Mouse (Mus musculus): Measurements from ENCODE around the gene Timm13. TPM values are rescaled to one million over a fixed set of nuclear protein-coding genes. Genes with fewer than 3 reads are reported as not detected.
A peak's percentile ranks its signal among the peaks of the same experiment; 100 is the strongest.

Gene Timm13
- polyA plus RNA-seq, 1 experiment from 2014 or later, result 233 TPM

DNA sequence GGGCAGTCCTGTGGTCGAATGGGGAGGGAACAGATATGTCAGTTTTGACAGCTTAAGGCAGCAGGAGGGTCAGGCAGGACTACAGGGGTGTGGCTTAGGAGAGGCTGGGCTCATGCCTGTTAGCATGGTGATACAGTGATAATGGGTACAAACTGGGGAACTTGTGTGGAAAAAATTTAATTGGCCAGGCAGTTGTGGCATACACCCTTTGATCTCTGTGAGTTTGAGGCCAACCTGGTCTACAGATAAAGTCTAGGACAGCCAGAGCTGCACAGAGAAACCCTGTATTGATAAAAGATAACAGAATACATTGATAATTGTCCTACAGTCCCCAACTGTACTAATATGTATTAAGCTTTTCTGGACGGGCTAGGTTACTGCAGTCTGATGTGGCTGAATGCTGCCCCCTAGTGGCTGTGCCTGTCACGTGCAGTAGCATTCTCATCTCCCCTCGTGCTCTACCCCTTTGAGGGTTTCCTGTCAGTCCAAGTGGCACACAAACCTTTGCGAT is 20.6 kb downstream of the Timm13 start:
- no peak overlapping the region for H3K9ac ChIP-seq (replicated peaks; ENCODE audit: low read depth)
- no peaks in the 10 kb centered on the region for H3K9me3 ChIP-seq (ENCODE audit: low read length)
- no peak overlapping the region for H3K4me3 ChIP-seq (ENCODE audit: low read depth, low read length)
- H3K36me3 ChIP-seq (ENCODE audit: insufficient read depth, low read length), result no peaks in the 10 kb centered on the region
- H3K4me1 ChIP-seq (ENCODE audit: insufficient read depth, low read depth, low read length), result no peaks in the 10 kb centered on the region
- DNase-seq (ENCODE audit: low spot score) (peak; percentile 71), ATAC-seq (peak; percentile 50)
- no peak overlapping the region for H3K4me2 ChIP-seq (replicated peaks; ENCODE audit: low read depth, low read length)
- 9% methylated on average over 5 of the region's 5 CpGs for WGBS
- no peak overlapping the region for H3K27ac ChIP-seq (ENCODE audit: low read length)
- no peaks in the 10 kb centered on the region for H3K27me3 ChIP-seq (replicated peaks; ENCODE audit: insufficient read depth, low read length)
- no peak for TF ChIP-seq EP300 (IDR thresholded peaks at IDR 0.05)
- peak; percentile 86 for TF ChIP-seq CTCF (IDR thresholded peaks at IDR 0.05)

DNA sequence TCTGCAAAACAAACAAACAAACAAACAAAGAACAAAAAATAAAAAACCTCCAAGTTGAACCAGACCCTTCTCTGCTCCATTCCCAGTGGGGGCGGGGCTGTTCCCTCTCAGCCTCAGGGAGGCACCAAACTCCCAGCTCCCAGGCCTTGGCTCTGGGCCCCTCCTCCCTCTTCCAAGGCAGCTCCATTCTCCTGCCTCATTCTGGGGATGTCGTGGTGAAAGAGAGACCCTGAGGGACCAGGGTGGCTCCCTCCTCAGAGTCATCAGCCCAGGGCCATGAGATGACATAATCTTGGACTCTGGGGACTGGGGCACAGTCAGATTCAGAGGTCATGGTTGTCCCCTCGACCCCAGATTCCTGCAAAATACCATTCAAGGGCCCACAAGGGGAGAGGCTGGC is 24.2 kb downstream of the Timm13 start:
- WGBS, result 25% methylated on average over 3 of the region's 3 CpGs
- no peaks in the 10 kb centered on the region for H3K27me3 ChIP-seq (replicated peaks; ENCODE audit: insufficient read depth, low read length)
- H3K4me1 ChIP-seq (ENCODE audit: insufficient read depth, low read depth, low read length), result no peaks in the 10 kb centered on the region
- DNase-seq (ENCODE audit: low spot score) (no peak), ATAC-seq (no peak)
- H3K4me2 ChIP-seq (replicated peaks; ENCODE audit: low read depth, low read length), result no peak overlapping the region
- H3K36me3 ChIP-seq (ENCODE audit: insufficient read depth, low read length), result no peaks in the 10 kb centered on the region
- H3K9ac ChIP-seq (replicated peaks; ENCODE audit: low read depth), result no peak overlapping the region
- no peak overlapping the region for H3K27ac ChIP-seq (ENCODE audit: low read length)
- H3K4me3 ChIP-seq (ENCODE audit: low read depth, low read length), result no peak overlapping the region
- H3K9me3 ChIP-seq (ENCODE audit: low read length), result no peaks in the 10 kb centered on the region
- no peak for TF ChIP-seq EP300 (IDR thresholded peaks at IDR 0.05)
- TF ChIP-seq CTCF (IDR thresholded peaks at IDR 0.05), result no peak

DNA sequence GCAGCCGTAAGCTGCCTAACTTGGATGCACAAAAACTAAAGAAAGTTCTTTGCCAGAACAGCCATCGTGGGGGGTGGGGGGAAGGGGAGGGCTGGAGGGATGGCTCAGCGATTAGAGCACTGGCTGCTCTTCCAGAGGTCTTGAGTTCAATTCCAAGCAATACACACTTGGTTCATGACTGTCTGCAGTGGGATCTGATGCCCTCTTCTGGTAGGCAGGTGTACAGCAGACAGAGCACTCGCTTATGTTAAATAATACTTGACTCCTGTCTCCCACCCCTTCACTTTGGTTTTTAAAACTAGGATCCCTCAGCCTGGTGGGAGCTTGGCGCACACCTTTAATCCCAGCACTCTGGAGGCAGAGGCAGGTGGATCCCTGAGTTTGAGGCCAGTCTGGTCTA is 24.7 kb downstream of the Timm13 start:
- Histone ChIP-seq H3K27me3 (replicated peaks; ENCODE audit: insufficient read depth, low read length) (no peaks in the 10 kb centered on the region), H3K9ac (replicated peaks; ENCODE audit: low read depth) (no peak overlapping the region), H3K36me3 (ENCODE audit: insufficient read depth, low read length) (no peaks in the 10 kb centered on the region), H3K9me3 (ENCODE audit: low read length) (no peaks in the 10 kb centered on the region), H3K27ac (ENCODE audit: low read length) (no peak overlapping the region), H3K4me1 (ENCODE audit: insufficient read depth, low read depth, low read length) (no peaks in the 10 kb centered on the region), H3K4me2 (replicated peaks; ENCODE audit: low read depth, low read length) (no peak overlapping the region), H3K4me3 (ENCODE audit: low read depth, low read length) (no peak overlapping the region)
- DNase-seq (ENCODE audit: low spot score) (peak; percentile 65), ATAC-seq (peak; percentile 38)
- WGBS, result 27% methylated on average over 5 of the region's 5 CpGs
- TF ChIP-seq EP300 (IDR thresholded peaks at IDR 0.05) (no peak), CTCF (IDR thresholded peaks at IDR 0.05) (peak; percentile 89)

DNA sequence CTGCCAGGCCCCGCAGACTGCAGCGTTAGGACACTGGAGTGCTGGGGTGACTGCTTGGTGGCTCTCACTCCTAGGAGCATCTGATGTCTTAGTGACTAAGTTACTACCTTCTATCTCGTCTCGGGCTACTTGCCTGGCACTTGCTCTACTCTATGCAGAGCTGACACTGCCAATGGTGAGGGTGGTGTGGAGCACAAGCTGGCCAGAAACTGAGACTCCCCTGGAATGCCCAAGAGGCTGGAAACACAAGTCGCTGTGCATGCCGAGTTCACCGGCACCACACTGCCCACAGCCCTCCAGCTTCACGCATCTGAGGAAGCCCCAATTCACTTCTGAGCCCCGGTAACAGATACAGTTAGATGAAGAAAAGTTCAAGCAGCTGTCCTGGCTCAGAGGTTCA is 26.7 kb downstream of the Timm13 start:
- no peak overlapping the region for H3K4me2 ChIP-seq (replicated peaks; ENCODE audit: low read depth, low read length)
- TF ChIP-seq EP300 (IDR thresholded peaks at IDR 0.05), result no peak
- no peak for TF ChIP-seq CTCF (IDR thresholded peaks at IDR 0.05)
- no peaks in the 10 kb centered on the region for H3K9me3 ChIP-seq (ENCODE audit: low read length)
- no peaks in the 10 kb centered on the region for H3K27me3 ChIP-seq (replicated peaks; ENCODE audit: insufficient read depth, low read length)
- no peak overlapping the region for H3K4me3 ChIP-seq (ENCODE audit: low read depth, low read length)
- DNase-seq (ENCODE audit: low spot score) (no peak), ATAC-seq (no peak)
- no peak overlapping the region for H3K27ac ChIP-seq (ENCODE audit: low read length)
- WGBS, result 78% methylated on average over 9 of the region's 9 CpGs
- no peaks in the 10 kb centered on the region for H3K36me3 ChIP-seq (ENCODE audit: insufficient read depth, low read length)
- H3K9ac ChIP-seq (replicated peaks; ENCODE audit: low read depth), result no peak overlapping the region
- H3K4me1 ChIP-seq (ENCODE audit: insufficient read depth, low read depth, low read length), result no peaks in the 10 kb centered on the region

DNA sequence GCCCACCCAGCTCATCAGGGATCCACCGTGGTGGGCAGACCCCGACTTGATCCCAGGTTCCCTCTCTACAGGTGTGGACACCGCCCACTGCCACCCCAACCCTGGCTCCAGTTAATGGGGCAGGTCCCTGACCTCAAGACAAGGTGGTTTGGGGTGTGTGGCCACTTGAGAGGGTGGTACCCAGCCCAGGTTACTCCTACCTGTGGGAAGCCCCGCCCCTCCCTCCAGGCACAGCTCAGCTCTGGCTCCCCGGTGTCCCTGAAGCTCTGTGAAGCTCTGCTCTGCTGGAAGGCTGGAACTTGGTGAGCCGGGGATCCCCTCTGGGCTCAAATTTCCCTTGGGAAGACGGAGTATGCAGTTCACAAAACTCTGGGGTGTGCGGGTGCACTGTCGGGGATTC is 29.2 kb downstream of the Timm13 start, which contains the start of gene Tmprss9:
Tmprss9 (plus strand) TSS at position 268 of the 400 bp plus-strand sequence.
- H3K4me1 ChIP-seq (ENCODE audit: insufficient read depth, low read depth, low read length), result no peaks in the 10 kb centered on the region
- no peak; the same call in 1 of the 2 replicates for ATAC-seq

DNA sequence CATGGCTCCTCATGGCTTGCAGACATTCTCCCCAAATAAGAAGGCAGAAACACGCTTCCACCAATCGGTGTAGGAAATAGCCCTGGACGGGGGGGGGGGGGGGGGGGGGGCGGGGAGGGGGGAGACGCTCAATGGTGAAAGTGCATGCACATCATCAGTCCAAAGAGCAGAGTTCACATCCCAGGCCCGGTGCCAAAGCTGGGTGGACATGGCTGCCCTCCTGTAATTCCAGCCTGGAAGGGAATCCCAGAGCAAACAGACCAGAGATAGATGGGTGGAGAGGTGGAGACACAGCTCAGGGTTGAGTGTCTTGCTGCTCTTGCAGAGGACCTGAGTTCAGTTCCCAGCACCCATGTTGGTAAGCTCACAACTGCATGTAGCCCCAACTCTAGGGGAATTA is 29.8 kb downstream of the Timm13 start:
- Histone ChIP-seq H3K4me3 (ENCODE audit: low read depth, low read length) (no peak overlapping the region), H3K9ac (replicated peaks; ENCODE audit: low read depth) (no peak overlapping the region), H3K27ac (ENCODE audit: low read length) (no peak overlapping the region), H3K4me1 (ENCODE audit: insufficient read depth, low read depth, low read length) (no peaks in the 10 kb centered on the region), H3K9me3 (ENCODE audit: low read length) (no peaks in the 10 kb centered on the region), H3K4me2 (replicated peaks; ENCODE audit: low read depth, low read length) (no peak overlapping the region), H3K36me3 (ENCODE audit: insufficient read depth, low read length) (no peaks in the 10 kb centered on the region), H3K27me3 (replicated peaks; ENCODE audit: insufficient read depth, low read length) (no peaks in the 10 kb centered on the region)
- WGBS, result 74% methylated on average over 3 of the region's 6 CpGs
- ATAC-seq (no peak), DNase-seq (ENCODE audit: low spot score) (no peak)
- TF ChIP-seq CTCF (IDR thresholded peaks at IDR 0.05) (no peak), EP300 (IDR thresholded peaks at IDR 0.05) (no peak)

More for the DNA sequence above, 29.2 kb downstream of the Timm13 start, which contains the start of gene Tmprss9:
- 18% methylated on average over 9 of the region's 9 CpGs for WGBS
- Histone ChIP-seq H3K4me2 (replicated peaks; ENCODE audit: low read depth, low read length) (no peak within 1 kb of the TSS), H3K36me3 (ENCODE audit: insufficient read depth, low read length) (no peaks in the 10 kb centered on the region), H3K27ac (ENCODE audit: low read length) (no peak within 1 kb of the TSS), H3K9ac (replicated peaks; ENCODE audit: low read depth) (no peak within 1 kb of the TSS), H3K4me3 (ENCODE audit: low read depth, low read length) (no peak within 1 kb of the TSS), H3K27me3 (replicated peaks; ENCODE audit: insufficient read depth, low read length) (no peaks in the 10 kb centered on the region), H3K9me3 (ENCODE audit: low read length) (no peaks in the 10 kb centered on the region)
- TF ChIP-seq EP300 (IDR thresholded peaks at IDR 0.05) (no peak), CTCF (IDR thresholded peaks at IDR 0.05) (no peak)
- DNase-seq (ENCODE audit: low spot score), result no peak

DNA sequence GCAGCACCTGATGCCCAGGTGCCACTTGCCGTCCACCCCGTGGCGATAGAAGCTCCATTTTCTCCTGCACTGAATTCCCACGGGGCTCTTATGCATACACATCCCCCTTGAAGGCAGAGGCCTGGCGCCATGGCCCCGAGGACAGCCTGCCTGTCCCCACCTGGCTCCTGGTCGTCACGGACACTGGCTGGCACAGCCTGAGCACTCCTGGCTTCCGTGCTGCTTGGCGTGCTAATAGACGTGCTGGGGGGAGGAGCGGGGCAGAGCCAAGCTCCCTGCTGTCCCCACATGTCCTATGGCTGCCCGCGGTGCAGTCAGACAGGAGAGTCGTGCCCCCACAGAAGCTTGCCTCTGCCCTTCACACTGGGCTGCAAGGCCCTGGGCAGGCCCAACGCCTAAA is 36.3 kb downstream of the Timm13 start:
- Histone ChIP-seq H3K27ac (ENCODE audit: low read length) (no peak overlapping the region), H3K27me3 (replicated peaks; ENCODE audit: insufficient read depth, low read length) (no peaks in the 10 kb centered on the region), H3K4me3 (ENCODE audit: low read depth, low read length) (no peak overlapping the region), H3K9me3 (ENCODE audit: low read length) (no peaks in the 10 kb centered on the region), H3K9ac (replicated peaks; ENCODE audit: low read depth) (no peak overlapping the region), H3K4me1 (ENCODE audit: insufficient read depth, low read depth, low read length) (no peaks in the 10 kb centered on the region), H3K36me3 (ENCODE audit: insufficient read depth, low read length) (peaks cover 7% of the 10 kb centered on the region; the same call in 1 of the 2 replicates), H3K4me2 (replicated peaks; ENCODE audit: low read depth, low read length) (no peak overlapping the region)
- no peak for DNase-seq (ENCODE audit: low spot score)
- ATAC-seq, result peak; percentile 12; the same call in 1 of the 2 replicates
- TF ChIP-seq CTCF (IDR thresholded peaks at IDR 0.05) (no peak), EP300 (IDR thresholded peaks at IDR 0.05) (no peak)
- 88% methylated on average over 15 of the region's 16 CpGs for WGBS

Data from lung, postnatal 0 days (tissue).